Mouse (Mus musculus) midbrain, embryonic 16.5 days (tissue): ENCODE data around the gene Olfr1012. TPM values are rescaled to one million over a fixed set of nuclear protein-coding genes. Genes with fewer than 3 reads are reported as not detected.
A peak's percentile ranks its signal among the peaks of the same experiment; 100 is the strongest.

ENCODE experiments used
- ATAC-seq: fragments of 200-750 bp; cut with Nextera tagmentation; 2 replicates; pipeline ENCODE4 v1.8.0; 2017; ENCODE audit warnings: moderate TSS enrichment
- H3K27ac ChIP-seq: fragments of 300-500 bp; sonication (generic); 2 replicates; pipeline ENCODE4 v1.5.1; 2014; ENCODE audit warnings: mild to moderate bottlenecking, low read length, mixed read lengths
- H3K27me3 ChIP-seq: fragments of 300-500 bp; sonication (generic); 2 replicates; pipeline ENCODE4 v1.6.1; 2014; ENCODE audit warnings: low read depth, low read length, mixed read lengths; ENCODE audit not compliant: control insufficient read depth, insufficient read depth
- H3K36me3 ChIP-seq: fragments of 300-500 bp; sonication (generic); 2 replicates; pipeline ENCODE4 v1.6.1; 2014; ENCODE audit warnings: mild to moderate bottlenecking, low read length, moderate library complexity, mixed read lengths; ENCODE audit not compliant: control insufficient read depth, insufficient read depth
- H3K4me1 ChIP-seq: fragments of 300-500 bp; sonication (generic); 2 replicates; pipeline ENCODE4 v1.6.1; 2014; ENCODE audit warnings: mild to moderate bottlenecking, low read length, mixed read lengths; ENCODE audit not compliant: control insufficient read depth, insufficient read depth
- H3K4me2 ChIP-seq: fragments of 300-500 bp; sonication (generic); 2 replicates; pipeline ENCODE4 v1.6.1; 2014; ENCODE audit warnings: mild to moderate bottlenecking, low read length, mixed read lengths
- H3K4me3 ChIP-seq: fragments of 300-500 bp; sonication (generic); 2 replicates; pipeline ENCODE4 v1.5.1; 2014; ENCODE audit warnings: low read depth, mild to moderate bottlenecking, low read length, moderate library complexity, mixed read lengths
- H3K9ac ChIP-seq: fragments of 300-500 bp; sonication (generic); 2 replicates; pipeline ENCODE4 v1.6.1; 2014; ENCODE audit warnings: low read depth, low read length, mixed read lengths
- H3K9me3 ChIP-seq: fragments of 300-500 bp; sonication (generic); replicated peaks from 2 replicates; pipeline ENCODE4 v1.6.1; 2014; ENCODE audit warnings: mild to moderate bottlenecking, low read length, mixed read lengths; ENCODE audit not compliant: control insufficient read depth, poor library complexity, severe bottlenecking
- WGBS: fragments of 180-500 bp; shearing (Covaris S2); extraction: QIAGEN DNeasy Blood & Tissue Kit; methylation state at CpG from one replicate; pipeline ENCODE4 v1.1.7; 2014; 5-methylcytosine and 5-hydroxymethylcytosine counted together
- polyA plus RNA-seq: library from polyadenylated mRNA; unstranded; fragments of >200 nt; fragmentation: Nextera tagmentation; extraction: Ambion mirVana; gene quantifications from 2 replicates; pipeline ENCODE4 v1.2.1, GENCODE M21; 2015

The Olfr1012 gene
- polyA plus RNA-seq = not detected in 2 replicates

- WGBS = 70% methylated on average over 1 of the region's 1 CpGs
- Histone ChIP-seq H3K27me3 (no peaks in the 10 kb centered on the region), H3K9me3 (no peaks in the 10 kb centered on the region), H3K4me1 (no peaks in the 10 kb centered on the region), H3K4me3 (no peak within 1 kb of the TSS), H3K27ac (no peak within 1 kb of the TSS), H3K36me3 (no peaks in the 10 kb centered on the region), H3K9ac (no peak within 1 kb of the TSS), H3K4me2 (no peak within 1 kb of the TSS)
- no peak for ATAC-seq
Observed at GRCm38 (mm10) chr2:85762666-85763065, at the start of gene Olfr1012. Gene Olfr1012, minus strand, starts transcription at chr2:85762766.

GRCm38 (mm10) chr2:85804501-85804900 lies 41.9 kb upstream of the Olfr1012 start:
- ATAC-seq = no peak
- no peak overlapping the region for H3K4me3 ChIP-seq
- H3K4me2 ChIP-seq = no peak overlapping the region
- H3K27me3 ChIP-seq = no peaks in the 10 kb centered on the region
- H3K4me1 ChIP-seq = no peaks in the 10 kb centered on the region
- H3K9ac ChIP-seq = no peak overlapping the region
- H3K9me3 ChIP-seq = no peaks in the 10 kb centered on the region
- H3K27ac ChIP-seq = no peak overlapping the region
- 93% methylated on average over 4 of the region's 4 CpGs for WGBS
- H3K36me3 ChIP-seq = no peaks in the 10 kb centered on the region

GRCm38 (mm10) chr2:85802444-85802843 lies 39.9 kb upstream of the Olfr1012 start, which contains the start of gene Olfr1016:
Gene Olfr1016, minus strand, starts transcription at chr2:85802544.
- ATAC-seq = no peak
- H3K4me3 ChIP-seq = no peak within 1 kb of the TSS
- no peak within 1 kb of the TSS for H3K9ac ChIP-seq
- H3K4me2 ChIP-seq = no peak within 1 kb of the TSS
- no peaks in the 10 kb centered on the region for H3K9me3 ChIP-seq
- H3K36me3 ChIP-seq = no peaks in the 10 kb centered on the region
- H3K27me3 ChIP-seq = no peaks in the 10 kb centered on the region
- 94% methylated on average over 2 of the region's 2 CpGs for WGBS
- H3K4me1 ChIP-seq = no peaks in the 10 kb centered on the region
- H3K27ac ChIP-seq = no peak within 1 kb of the TSS

- ATAC-seq = peak; percentile 70; the same call in 1 of the 2 replicates
- WGBS = 9% methylated on average over 2 of the region's 2 CpGs
- H3K27me3 ChIP-seq = no peaks in the 10 kb centered on the region
Observed at GRCm38 (mm10) chr2:85792331-85792730, 29.8 kb upstream of the Olfr1012 start.

GRCm38 (mm10) chr2:85781717-85782116 lies 19.2 kb upstream of the Olfr1012 start, which contains the start of gene Olfr1015:
Gene Olfr1015, plus strand, starts transcription at chr2:85782017.
- Histone ChIP-seq H3K36me3 (no peaks in the 10 kb centered on the region), H3K9me3 (no peaks in the 10 kb centered on the region), H3K4me1 (no peaks in the 10 kb centered on the region), H3K27ac (no peak within 1 kb of the TSS), H3K4me2 (no peak within 1 kb of the TSS), H3K9ac (no peak within 1 kb of the TSS), H3K27me3 (no peaks in the 10 kb centered on the region), H3K4me3 (no peak within 1 kb of the TSS)
- no peak for ATAC-seq

More at GRCm38 (mm10) chr2:85792331-85792730, 29.8 kb upstream of the Olfr1012 start:
- Histone ChIP-seq H3K4me1 (no peaks in the 10 kb centered on the region), H3K4me2 (no peak overlapping the region), H3K27ac (no peak overlapping the region), H3K9me3 (no peaks in the 10 kb centered on the region), H3K9ac (no peak overlapping the region), H3K4me3 (no peak overlapping the region), H3K36me3 (no peaks in the 10 kb centered on the region)

GRCm38 (mm10) chr2:85772413-85772812 lies 9.8 kb upstream of the Olfr1012 start, which contains the start of gene Olfr1014:
Gene Olfr1014, plus strand, starts transcription at chr2:85772713.
- no peaks in the 10 kb centered on the region for H3K4me1 ChIP-seq
- H3K36me3 ChIP-seq = no peaks in the 10 kb centered on the region
- ATAC-seq = no peak
- H3K9me3 ChIP-seq = no peaks in the 10 kb centered on the region
- H3K27me3 ChIP-seq = no peaks in the 10 kb centered on the region
- no peak within 1 kb of the TSS for H3K9ac ChIP-seq
- no peak within 1 kb of the TSS for H3K4me2 ChIP-seq
- no peak within 1 kb of the TSS for H3K4me3 ChIP-seq
- no peak within 1 kb of the TSS for H3K27ac ChIP-seq

- no peaks in the 10 kb centered on the region for H3K27me3 ChIP-seq
- no peak within 1 kb of the TSS for H3K4me3 ChIP-seq
- H3K27ac ChIP-seq = no peak within 1 kb of the TSS
- no peaks in the 10 kb centered on the region for H3K36me3 ChIP-seq
- ATAC-seq = no peak
- H3K9ac ChIP-seq = no peak within 1 kb of the TSS
- no peaks in the 10 kb centered on the region for H3K9me3 ChIP-seq
- no peaks in the 10 kb centered on the region for H3K4me1 ChIP-seq
- no peak within 1 kb of the TSS for H3K4me2 ChIP-seq
Observed at GRCm38 (mm10) chr2:85766798-85767197, 4.2 kb upstream of the Olfr1012 start, which contains the start of gene Olfr1013. Gene Olfr1013, plus strand, starts transcription at chr2:85767098.

GRCm38 (mm10) chr2:85753822-85754221 lies 8.7 kb downstream of the Olfr1012 start:
- no peaks in the 10 kb centered on the region for H3K9me3 ChIP-seq
- no peaks in the 10 kb centered on the region for H3K27me3 ChIP-seq
- H3K4me1 ChIP-seq = no peaks in the 10 kb centered on the region
- no peaks in the 10 kb centered on the region for H3K36me3 ChIP-seq
- H3K27ac ChIP-seq = no peak overlapping the region
- no peak for ATAC-seq
- no peak overlapping the region for H3K4me3 ChIP-seq
- no peak overlapping the region for H3K9ac ChIP-seq
- WGBS = 74% methylated on average over 4 of the region's 4 CpGs
- H3K4me2 ChIP-seq = no peak overlapping the region

- no peak overlapping the region for H3K4me2 ChIP-seq
- H3K9ac ChIP-seq = no peak overlapping the region
- no peaks in the 10 kb centered on the region for H3K27me3 ChIP-seq
- no peak overlapping the region for H3K4me3 ChIP-seq
- 18% methylated on average over 3 of the region's 3 CpGs for WGBS
- no peaks in the 10 kb centered on the region for H3K9me3 ChIP-seq
- no peak overlapping the region for H3K27ac ChIP-seq
- H3K4me1 ChIP-seq = no peaks in the 10 kb centered on the region
- no peaks in the 10 kb centered on the region for H3K36me3 ChIP-seq
- ATAC-seq = peak; percentile 87
Observed at GRCm38 (mm10) chr2:85725793-85726192, 36.8 kb downstream of the Olfr1012 start.
